23 mouse cellular contexts compared by ENCODE assay signal in the genomic region with DNA sequence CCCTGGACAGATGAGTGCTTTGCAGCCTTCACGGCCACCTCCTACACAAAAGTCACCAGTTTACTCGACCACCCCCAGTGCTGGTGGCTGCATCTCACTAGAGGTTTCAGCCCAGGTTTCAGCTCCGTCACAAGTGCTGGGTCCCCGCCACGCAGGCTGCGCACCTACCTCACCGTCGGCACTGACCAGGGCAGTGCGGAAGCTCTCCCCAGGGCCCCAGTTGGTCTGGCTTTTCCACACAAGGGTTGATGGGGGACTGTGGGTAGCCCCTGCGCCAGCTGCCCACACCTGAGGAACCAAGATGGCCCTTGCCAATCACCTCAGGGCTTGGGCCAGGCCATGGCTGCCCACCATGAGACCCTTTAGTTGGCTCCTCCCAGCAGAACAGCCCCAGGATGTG. TPM values are rescaled to one million over a fixed set of nuclear protein-coding genes. Genes with fewer than 3 reads are reported as not detected.
A peak's percentile ranks its signal among the peaks of the same experiment; 100 is the strongest.
DNase-seq lines count a peak whose midpoint lies in the region; ATAC-seq and TF ChIP-seq lines count a peak whose summit lies in the region.
"Had no signal": no experiment of that assay in that cellular context is flagged by ENCODE, and none has a peak within 500 bp of the region (broad histone marks: within the 10 kb centered on the region; RNA-seq: fewer than 3 reads in every experiment).

No protein-coding gene starts in this region.

- no peaks in the 10 kb centered on the region for H3K27me3 ChIP-seq in heart, embryonic 12.5 days (replicated peaks)
- H3K27me3 ChIP-seq in testis, adult 2 months (ENCODE audit: control insufficient read depth, insufficient read depth, low read length) = no peaks in the 10 kb centered on the region
- H3K27me3 ChIP-seq: CH12.LX; embryonic facial prominence, embryonic 12.5 days; forebrain, embryonic 15.5 days; Patski had no signal

- peaks cover 74% of the 10 kb centered on the region for H3K36me3 ChIP-seq in heart, embryonic 12.5 days
- H3K36me3 ChIP-seq in testis, adult 2 months (ENCODE audit: control insufficient read depth, insufficient read depth, low read length) = no peaks in the 10 kb centered on the region

- ATAC-seq in heart, embryonic 12.5 days (ENCODE audit: insufficient number of reproducible peaks, low FRiP score) = no peak
- ATAC-seq: activated CD4-positive, CD25-positive, alpha-beta regulatory T cell, adult 4 months; CD4-positive, CD25-positive, alpha-beta regulatory T cell, adult 4 months; forebrain, embryonic 15.5 days; forebrain, postnatal 0 days; Patski had no signal

- H3K9ac ChIP-seq in heart, embryonic 12.5 days = no peak overlapping the region
- H3K9ac ChIP-seq: embryonic facial prominence, embryonic 12.5 days; forebrain, embryonic 15.5 days; forebrain, postnatal 0 days had no signal

- H3K27ac ChIP-seq in heart, embryonic 12.5 days (ENCODE audit: poor library complexity, severe bottlenecking) = no peak overlapping the region
- H3K27ac ChIP-seq in testis, adult 2 months (ENCODE audit: control insufficient read depth, insufficient read depth, low read depth, low read length) = no peak overlapping the region
- H3K27ac ChIP-seq: embryonic facial prominence, embryonic 10.5 days; embryonic facial prominence, embryonic 12.5 days; forebrain, embryonic 15.5 days had no signal

- TF ChIP-seq CTCF in testis, adult 2 months (IDR thresholded peaks at IDR 0.05; ENCODE audit: control insufficient read depth, insufficient read depth, insufficient replicate concordance, low read depth, low read length) = no peak

- no peak for TF ChIP-seq POLR2A in testis, adult 2 months (IDR thresholded peaks at IDR 0.05; ENCODE audit: control insufficient read depth, low read depth, low read length)

- peaks cover 23% of the 10 kb centered on the region for H3K4me1 ChIP-seq in heart, embryonic 12.5 days (replicated peaks)
- peaks cover 16% of the 10 kb centered on the region for H3K4me1 ChIP-seq in testis, adult 2 months (ENCODE audit: control insufficient read depth, insufficient read depth, low read length)

- WGBS in heart, embryonic 12.5 days = 94% methylated on average over 10 of the region's 10 CpGs

- H3K9me3 ChIP-seq in heart, embryonic 12.5 days (replicated peaks) = no peaks in the 10 kb centered on the region
- H3K9me3 ChIP-seq: embryonic facial prominence, embryonic 10.5 days; embryonic facial prominence, embryonic 12.5 days; forebrain, embryonic 15.5 days; G1E had no signal

- DNase-seq in adrenal gland, adult 2 months = peak; percentile 11
- DNase-seq in adrenal gland, adult 18-20 months (ENCODE audit: low spot score in 2 of 2) = no peak
- peak; percentile 68 for DNase-seq in cerebellum, adult 9-11 months
- DNase-seq in cerebellum, postnatal 10 days = no peak
- DNase-seq in heart, adult 11 months = peak; percentile 94
- no peak for DNase-seq in testis, postnatal 14 days (ENCODE audit: low spot score)
- DNase-seq: adrenal gland, adult 8-10 months; adrenal gland, postnatal 14 days; adrenal gland, postnatal 36 days; B cell, adult 2 months; cerebellum, adult 18-20 months; cerebellum, adult 9-10 months; forebrain, postnatal 0 days had no signal

- H3K4me3 ChIP-seq in heart, embryonic 12.5 days = no peak overlapping the region
- peak overlapping the region; percentile 87 for H3K4me3 ChIP-seq in testis, adult 2 months (ENCODE audit: control insufficient read depth, low read depth, low read length)
- H3K4me3 ChIP-seq: embryonic facial prominence, embryonic 10.5 days; embryonic facial prominence, embryonic 12.5 days; forebrain, embryonic 15.5 days had no signal

- H3K4me2 ChIP-seq in heart, embryonic 12.5 days = no peak overlapping the region
- H3K4me2 ChIP-seq: embryonic facial prominence, embryonic 12.5 days; forebrain, embryonic 15.5 days had no signal

RNA-seq across cellular contexts. Expression of gene Timm13, which starts 2.5 kb away (rescaled TPM):
- total RNA-seq in adrenal gland, adult 2 months (2021) = 100 to 1,000 TPM; 174 to 231 TPM
- polyA plus RNA-seq in adrenal gland, adult 2 months (2012; rRNA removed) = 236 and 243 TPM in 2 replicates
- 100 to 1,000 TPM; 208 to 219 TPM for total RNA-seq in adrenal gland, adult 18-20 months (2021)
- 285 and 293 TPM in 2 replicates for polyA plus RNA-seq in heart, embryonic 12.5 days (2016; fragmentation: Nextera tagmentation; extraction: Ambion mirVana)
- 76.7 and 104 TPM in 2 replicates for polyA plus RNA-seq in testis, adult 2 months (2012; rRNA removed)

RNA-seq across cellular contexts. Expression of gene Lmnb2, which starts 14.8 kb away (rescaled TPM):
- total RNA-seq in adrenal gland, adult 2 months (2021) = 10 to 100 TPM; 10.8 to 11.4 TPM
- polyA plus RNA-seq in adrenal gland, adult 2 months (2012; rRNA removed) = 16.2 and 17.9 TPM in 2 replicates
- total RNA-seq in adrenal gland, adult 18-20 months (2021) = 10 to 100 TPM; 14.1 to 15.2 TPM
- 34.3 and 35.3 TPM in 2 replicates for polyA plus RNA-seq in heart, embryonic 12.5 days (2016; fragmentation: Nextera tagmentation; extraction: Ambion mirVana)
- polyA plus RNA-seq in testis, adult 2 months (2012; rRNA removed) = 177 TPM in 2 replicates

RNA-seq across cellular contexts. Expression of gene Gadd45b, which starts 26.6 kb away (rescaled TPM):
- total RNA-seq in adrenal gland, adult 2 months (2021) = 10 to 100 TPM; 25.6 to 84.9 TPM
- polyA plus RNA-seq in adrenal gland, adult 2 months (2012; rRNA removed) = 37.6 and 50.8 TPM in 2 replicates
- 10 to 100 TPM; 34.1 to 75.0 TPM for total RNA-seq in adrenal gland, adult 18-20 months (2021)
- 27.8 and 29.9 TPM in 2 replicates for polyA plus RNA-seq in heart, embryonic 12.5 days (2016; fragmentation: Nextera tagmentation; extraction: Ambion mirVana)
- polyA plus RNA-seq in testis, adult 2 months (2012; rRNA removed) = 7.8 and 9.1 TPM in 2 replicates

RNA-seq across cellular contexts. Expression of gene Tmprss9, which starts 31.6 kb away (rescaled TPM):
- total RNA-seq in adrenal gland, adult 2 months (2021) = not detected
- polyA plus RNA-seq in adrenal gland, adult 2 months (2012; rRNA removed) = 0.18 and 0.21 TPM in 2 replicates
- total RNA-seq in adrenal gland, adult 18-20 months (2021) = under 1 TPM; 0.10 to 0.13 TPM
- not detected in 2 replicates for polyA plus RNA-seq in heart, embryonic 12.5 days (2016; fragmentation: Nextera tagmentation; extraction: Ambion mirVana)
- polyA plus RNA-seq in testis, adult 2 months (2012; rRNA removed) = 2.0 and 2.7 TPM in 2 replicates
- total RNA-seq: adrenal gland, postnatal 14 days; adrenal gland, postnatal 36 days had no signal
- polyA plus RNA-seq: activated CD4-positive, CD25-positive, alpha-beta regulatory T cell, adult 4 months; CD4-positive, CD25-positive, alpha-beta regulatory T cell, adult 4 months had no signal

RNA-seq across cellular contexts. Expression of gene Sppl2b, which starts 48.2 kb away (rescaled TPM):
- 10 to 100 TPM; 28.5 to 35.2 TPM for total RNA-seq in adrenal gland, adult 2 months (2021)
- polyA plus RNA-seq in adrenal gland, adult 2 months (2012; rRNA removed) = 114 and 116 TPM in 2 replicates
- 10 to 100 TPM; 24.0 to 28.3 TPM for total RNA-seq in adrenal gland, adult 18-20 months (2021)
- polyA plus RNA-seq in heart, embryonic 12.5 days (2016; fragmentation: Nextera tagmentation; extraction: Ambion mirVana) = 34.8 and 35.2 TPM in 2 replicates
- 169 and 173 TPM in 2 replicates for polyA plus RNA-seq in testis, adult 2 months (2012; rRNA removed)

Comparison
In these comparisons a context has a peak if more than half of its experiments do, and no peak if none do; other contexts are left out.
1. DNase-seq: peak in adrenal gland, adult 2 months (single experiment), cerebellum, adult 9-11 months (single experiment) and heart, adult 11 months (single experiment); none in adrenal gland, adult 18-20 months (0 of 2), cerebellum, postnatal 10 days (0 of 2) and testis, postnatal 14 days (single experiment).